Mouse (Mus musculus) MN1 (cell line): Measurements from ENCODE around the gene Ssxb5.
"Not testable (repeated sequence)": the region's sequence is repeated elsewhere in the genome, so short reads cannot be mapped to it uniquely, and the experiment has no call there.

ENCODE experiments used
- DNase-seq: peaks from one replicate; pipeline ENCODE4 v3.0.0-alpha.2; 2016; ENCODE audit warnings: low spot score

The Ssxb5 gene

GRCm38 (mm10) chrX:8803391-8803790 is at the start of gene Ssxb5:
Gene Ssxb5 (plus strand): TSS chrX:8803691.
- DNase-seq, result not testable (repeated sequence)

GRCm38 (mm10) chrX:8832043-8832442 is 28.6 kb downstream of the Ssxb5 start:
- peak; percentile 25 for DNase-seq

GRCm38 (mm10) chrX:8843694-8844093 is 40.2 kb downstream of the Ssxb5 start, which contains the start of gene Gm6592:
Gene Gm6592 (plus strand): TSS chrX:8843994.
- no peak for DNase-seq

- DNase-seq, result peak; percentile 16
Observed at GRCm38 (mm10) chrX:8852486-8852885, 49.0 kb downstream of the Ssxb5 start.
